Mouse (Mus musculus) splenic B cell, adult 2 months (primary cell): ENCODE data around the gene Cyp4a30b.
"Not testable (repeated sequence)": the region's sequence is repeated elsewhere in the genome, so short reads cannot be mapped to it uniquely, and the experiment has no call there.

Experiments used
- DNase-seq: peaks from one replicate; pipeline ENCODE4 v3.0.0-alpha.2; 2011; ENCODE audit warnings: low read depth, low spot score
- H3K27me3 ChIP-seq: 2 replicates; pipeline ENCODE4 v1.6.1; 2012; ENCODE audit warnings: mild to moderate bottlenecking, low read length, moderate library complexity, mixed read lengths; ENCODE audit not compliant: control insufficient read depth, poor library complexity, insufficient read depth, severe bottlenecking
- H3K36me3 ChIP-seq: 2 replicates; pipeline ENCODE4 v1.6.1; 2012; ENCODE audit warnings: mild to moderate bottlenecking, low read length, moderate library complexity, mixed read lengths; ENCODE audit not compliant: control insufficient read depth, poor library complexity, insufficient read depth, severe bottlenecking

Cyp4a30b gene

GRCm38 (mm10) chr4:115452304-115452703 lies at the start of gene Cyp4a30b:
Gene Cyp4a30b, plus strand, starts transcription at chr4:115452604.
- Histone ChIP-seq H3K27me3 (no peaks in the 10 kb centered on the region), H3K36me3 (no peaks in the 10 kb centered on the region)
- no peak for DNase-seq

- not testable (repeated sequence) for DNase-seq, H3K36me3 ChIP-seq, H3K27me3 ChIP-seq
Measured at GRCm38 (mm10) chr4:115411324-115411723, 41.1 kb upstream of the Cyp4a30b start, which contains the start of gene Cyp4a12b. Gene Cyp4a12b, plus strand, starts transcription at chr4:115411624.

- Histone ChIP-seq H3K36me3 (no peaks in the 10 kb centered on the region), H3K27me3 (no peaks in the 10 kb centered on the region)
- no peak for DNase-seq
Measured at GRCm38 (mm10) chr4:115450577-115451137, 1.7 kb upstream of the Cyp4a30b start.

GRCm38 (mm10) chr4:115473585-115473984 lies 21.2 kb downstream of the Cyp4a30b start:
- not testable (repeated sequence) for H3K36me3 ChIP-seq, DNase-seq, H3K27me3 ChIP-seq

- H3K36me3 ChIP-seq, H3K27me3 ChIP-seq: not testable (repeated sequence)
- peak; percentile 5 for DNase-seq
Measured at GRCm38 (mm10) chr4:115476051-115476450, 23.6 kb downstream of the Cyp4a30b start.

GRCm38 (mm10) chr4:115481006-115481652 lies 28.7 kb downstream of the Cyp4a30b start:
- H3K27me3 ChIP-seq, result no peaks in the 10 kb centered on the region
- no peaks in the 10 kb centered on the region for H3K36me3 ChIP-seq
- no peak for DNase-seq

- no peaks in the 10 kb centered on the region for H3K36me3 ChIP-seq
- no peak for DNase-seq
- H3K27me3 ChIP-seq, result no peaks in the 10 kb centered on the region
Measured at GRCm38 (mm10) chr4:115496001-115496400, 43.6 kb downstream of the Cyp4a30b start, which contains the start of gene Cyp4a14. Gene Cyp4a14, minus strand, starts transcription at chr4:115496142.

GRCm38 (mm10) chr4:115497466-115497865 lies 45.1 kb downstream of the Cyp4a30b start:
- no peaks in the 10 kb centered on the region for H3K36me3 ChIP-seq
- no peak for DNase-seq
- no peaks in the 10 kb centered on the region for H3K27me3 ChIP-seq

GRCm38 (mm10) chr4:115513964-115514363 lies 61.6 kb downstream of the Cyp4a30b start:
- H3K36me3 ChIP-seq, H3K27me3 ChIP-seq, DNase-seq: not testable (repeated sequence)

GRCm38 (mm10) chr4:115518000-115518399 lies 65.6 kb downstream of the Cyp4a30b start, which contains the start of gene Cyp4a10:
Gene Cyp4a10, plus strand, starts transcription at chr4:115518264.
- not testable (repeated sequence) for DNase-seq, H3K36me3 ChIP-seq, H3K27me3 ChIP-seq

GRCm38 (mm10) chr4:115519444-115519843 lies 67.0 kb downstream of the Cyp4a30b start:
- Histone ChIP-seq H3K27me3 (no peaks in the 10 kb centered on the region), H3K36me3 (no peaks in the 10 kb centered on the region)
- no peak for DNase-seq
